Mouse (Mus musculus) limb, embryonic 14.5 days (tissue): ENCODE measurements around the gene Pfn1. TPM values are rescaled to one million over a fixed set of nuclear protein-coding genes. Genes with fewer than 3 reads are reported as not detected.

Experiments
- ATAC-seq: fragments of 200-750 bp; cut with Nextera tagmentation; 2 replicates; pipeline ENCODE4 v1.8.0; 2017; ENCODE audit warnings: low read depth, moderate number of reproducible peaks, moderate TSS enrichment; ENCODE audit not compliant: low FRiP score
- DNase-seq: peaks from one replicate; pipeline ENCODE4 v3.0.0-alpha.2; 2015; ENCODE audit warnings: low spot score
- H3K27ac ChIP-seq: fragments of 300-500 bp; sonication (generic); replicated peaks from 2 replicates; pipeline ENCODE4 v1.5.1; 2014; ENCODE audit warnings: low read depth, mild to moderate bottlenecking, low read length, moderate library complexity, mixed read lengths
- H3K27me3 ChIP-seq: fragments of 300-500 bp; sonication (generic); 2 replicates; pipeline ENCODE4 v1.6.1; 2014; ENCODE audit warnings: low read length, mixed read lengths; ENCODE audit not compliant: control insufficient read depth, insufficient read depth
- H3K36me3 ChIP-seq: fragments of 300-500 bp; sonication (generic); 2 replicates; pipeline ENCODE4 v1.6.1; 2014; ENCODE audit warnings: mild to moderate bottlenecking, low read length, moderate library complexity, mixed read lengths; ENCODE audit not compliant: control insufficient read depth, insufficient read depth
- H3K4me1 ChIP-seq: fragments of 300-500 bp; sonication (generic); 2 replicates; pipeline ENCODE4 v1.6.1; 2014; ENCODE audit warnings: antibody characterized with exemption, low read length, mixed read lengths; ENCODE audit not compliant: control insufficient read depth, insufficient read depth
- H3K4me2 ChIP-seq: fragments of 300-500 bp; sonication (generic); replicated peaks from 2 replicates; pipeline ENCODE4 v1.6.1; 2014; ENCODE audit warnings: low read depth, mild to moderate bottlenecking, low read length, moderate library complexity; ENCODE audit not compliant: severe bottlenecking
- H3K4me3 ChIP-seq: fragments of 300-500 bp; sonication (generic); replicated peaks from 2 replicates; pipeline ENCODE4 v1.5.1; 2014; ENCODE audit warnings: low read length
- H3K9ac ChIP-seq: fragments of 300-500 bp; sonication (generic); 2 replicates; pipeline ENCODE4 v1.6.1; 2014; ENCODE audit warnings: mild to moderate bottlenecking, low read depth, low read length, moderate library complexity; ENCODE audit not compliant: severe bottlenecking
- H3K9me3 ChIP-seq: fragments of 300-500 bp; sonication (generic); 2 replicates; pipeline ENCODE4 v1.6.1; 2016; ENCODE audit warnings: low read length; ENCODE audit not compliant: control insufficient read depth
- POLR2A ChIP-seq: fragments of 200-500 bp; IDR thresholded peaks from 2 replicates; pipeline ENCODE4 v1.8.0; 2012; ENCODE audit warnings: inconsistent platforms, mild to moderate bottlenecking, moderate library complexity, borderline replicate concordance; ENCODE audit not compliant: insufficient read depth, insufficient read length; ENCODE audit errors: extremely low read depth
- WGBS: fragments of 180-500 bp; shearing (Covaris S2); extraction: QIAGEN DNeasy Blood & Tissue Kit; methylation state at CpG from one replicate; pipeline ENCODE4 v1.1.7; 2014; 5-methylcytosine and 5-hydroxymethylcytosine counted together
- polyA plus RNA-seq, 2 experiments: library from polyadenylated mRNA; depleted of rRNA in 1 of 2; stranded (reverse) in 1 of 2; unstranded in 1 of 2; fragments of >200 nt; fragmentation: Nextera tagmentation in 1 of 2; extraction: Ambion mirVana in 1 of 2; gene quantifications; 2 replicates each; pipeline versions ENCODE4 v1.2.1 to v1.2.3; 2012 to 2014

Gene Pfn1
- polyA plus RNA-seq (2012; rRNA removed) (946 and 1,024 TPM in 2 replicates), polyA plus RNA-seq (2014; fragmentation: Nextera tagmentation; extraction: Ambion mirVana) (1,646 and 1,675 TPM in 2 replicates)

DNA sequence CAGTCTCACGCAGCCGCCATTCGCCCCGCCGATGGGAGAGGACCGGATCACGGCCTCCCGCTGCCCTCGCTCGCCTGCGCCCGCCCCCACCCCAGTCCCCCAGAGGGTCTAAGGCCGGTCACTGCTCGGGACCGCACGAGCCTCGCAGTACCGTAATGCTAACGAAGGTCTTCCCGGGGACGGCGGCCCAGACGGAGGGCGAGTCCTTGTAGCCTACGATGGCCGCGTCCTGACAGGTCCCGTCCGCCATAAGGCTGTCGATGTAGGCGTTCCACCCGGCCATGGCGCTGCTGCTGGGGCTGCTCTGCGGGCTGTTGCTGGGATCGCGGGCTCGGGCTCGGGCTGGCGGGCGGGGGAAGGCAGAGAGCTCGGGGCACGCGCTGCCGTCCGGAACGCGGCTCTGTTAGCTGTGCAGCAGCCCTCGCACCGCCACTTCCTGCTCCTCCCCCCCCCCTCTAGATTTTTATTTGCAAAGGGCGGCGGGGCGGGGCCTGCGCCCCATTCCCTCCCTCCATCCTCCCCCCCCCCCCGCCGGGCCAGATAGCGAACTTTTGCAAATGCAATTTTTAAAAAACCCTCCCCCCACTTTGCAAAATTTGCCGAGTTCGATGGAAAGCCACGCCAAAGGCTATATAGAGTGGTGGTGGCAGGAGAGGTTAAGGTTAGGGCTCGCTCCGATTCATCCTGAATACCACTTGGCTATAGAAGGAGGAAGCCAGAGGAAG lies at the start of gene Pfn1:
Pfn1 (minus strand) TSS at position 447 of the 725 bp plus-strand sequence.
- peak; percentile 32 for ATAC-seq
- H3K36me3 ChIP-seq: peaks cover 38% of the 10 kb centered on the region
- no peaks in the 10 kb centered on the region for H3K9me3 ChIP-seq
- peak within 1 kb of the TSS; percentile 97 for H3K27ac ChIP-seq
- H3K9ac ChIP-seq: peak within 1 kb of the TSS; percentile 96
- no peaks in the 10 kb centered on the region for H3K27me3 ChIP-seq
- peak; percentile 88; the same call in 1 of the 2 replicates for TF ChIP-seq POLR2A
- WGBS: under 1% methylated on average over 49 of the region's 61 CpGs
- peak; percentile 90 for DNase-seq
- H3K4me1 ChIP-seq: peaks cover 26% of the 10 kb centered on the region
- peak within 1 kb of the TSS; percentile 97 for H3K4me2 ChIP-seq
- peak within 1 kb of the TSS; percentile 100 for H3K4me3 ChIP-seq

DNA sequence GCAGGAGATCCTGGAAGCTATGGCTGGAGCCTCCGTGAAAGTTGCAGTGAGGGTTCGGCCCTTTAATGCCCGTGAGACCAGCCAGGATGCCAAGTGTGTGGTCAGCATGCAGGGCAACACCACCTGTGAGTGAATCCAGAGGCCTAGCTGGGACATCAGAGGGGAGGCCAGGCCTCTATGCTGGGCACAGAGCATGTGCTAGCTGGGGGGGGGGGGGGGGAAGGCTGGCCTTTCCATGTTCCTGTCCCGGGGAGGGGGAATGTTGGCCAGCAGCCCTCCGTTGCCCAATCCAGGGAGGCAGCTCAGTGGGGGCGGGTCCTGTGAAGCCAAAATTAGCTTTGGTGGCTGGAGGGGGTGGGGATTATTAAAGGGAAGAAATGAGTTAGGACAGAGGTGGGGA lies 48.3 kb upstream of the Pfn1 start:
- Histone ChIP-seq H3K27ac (no peak overlapping the region), H3K4me1 (peaks cover 10% of the 10 kb centered on the region), H3K9ac (0 out of 2 replicates have a peak overlapping the region, but pooled peaks have one; percentile 7), H3K36me3 (peaks cover 44% of the 10 kb centered on the region), H3K27me3 (no peaks in the 10 kb centered on the region), H3K4me2 (no peak overlapping the region; the same call in 1 of the 2 replicates), H3K4me3 (no peak overlapping the region), H3K9me3 (no peaks in the 10 kb centered on the region)
- no peak for ATAC-seq
- TF ChIP-seq POLR2A: no peak
- 73% methylated on average over 4 of the region's 6 CpGs for WGBS
- DNase-seq: no peak

GRCm38 (mm10) chr11:70701984-70702733 lies 47.7 kb upstream of the Pfn1 start:
- Histone ChIP-seq H3K4me2 (peak overlapping the region; percentile 85), H3K9me3 (no peaks in the 10 kb centered on the region), H3K27ac (no peak overlapping the region), H3K27me3 (no peaks in the 10 kb centered on the region), H3K4me1 (peaks cover 10% of the 10 kb centered on the region), H3K4me3 (no peak overlapping the region), H3K9ac (peak overlapping the region; percentile 25; the same call in 1 of the 2 replicates), H3K36me3 (peaks cover 37% of the 10 kb centered on the region)
- no peak for TF ChIP-seq POLR2A
- ATAC-seq (no peak), DNase-seq (no peak)
- WGBS: 78% methylated on average over 6 of the region's 6 CpGs

GRCm38 (mm10) chr11:70701221-70701955 lies 46.9 kb upstream of the Pfn1 start:
- peaks cover 30% of the 10 kb centered on the region for H3K36me3 ChIP-seq
- peak overlapping the region; percentile 85 for H3K4me2 ChIP-seq
- peaks cover 10% of the 10 kb centered on the region for H3K4me1 ChIP-seq
- no peak overlapping the region for H3K27ac ChIP-seq
- H3K27me3 ChIP-seq: no peaks in the 10 kb centered on the region
- ATAC-seq: no peak
- H3K9ac ChIP-seq: peak overlapping the region; percentile 91
- WGBS: 13% methylated on average over 10 of the region's 10 CpGs
- H3K9me3 ChIP-seq: no peaks in the 10 kb centered on the region
- DNase-seq: no peak
- no peak for TF ChIP-seq POLR2A
- H3K4me3 ChIP-seq: peak overlapping the region; percentile 90

DNA sequence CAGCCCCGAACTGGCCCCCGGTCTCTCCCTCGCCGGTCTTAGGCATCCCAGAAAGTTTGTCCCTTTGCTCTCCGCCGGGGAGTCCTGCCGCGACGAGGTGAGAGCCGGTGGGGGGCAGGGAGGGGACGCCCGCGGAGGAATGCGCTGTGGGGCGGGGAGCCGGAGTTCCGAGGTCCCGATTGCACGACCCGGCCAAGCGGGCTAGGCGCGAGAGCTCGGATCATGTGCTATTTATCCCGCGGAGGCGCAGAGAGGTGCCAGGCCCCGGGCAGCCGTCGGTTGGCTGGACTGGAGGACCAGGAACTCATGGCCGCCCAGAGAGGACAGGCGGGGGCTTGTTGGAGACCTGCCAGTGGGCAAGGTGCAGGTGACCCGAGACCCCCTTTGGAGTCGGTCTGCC lies 46.2 kb upstream of the Pfn1 start:
- DNase-seq: no peak
- peaks cover 10% of the 10 kb centered on the region for H3K4me1 ChIP-seq
- peaks cover 22% of the 10 kb centered on the region for H3K36me3 ChIP-seq
- WGBS: 0% methylated on average over 32 of the region's 34 CpGs
- peak overlapping the region; percentile 91 for H3K9ac ChIP-seq
- peak overlapping the region; percentile 85 for H3K4me2 ChIP-seq
- peak overlapping the region; percentile 93 for H3K27ac ChIP-seq
- TF ChIP-seq POLR2A: no peak
- H3K9me3 ChIP-seq: no peaks in the 10 kb centered on the region
- H3K27me3 ChIP-seq: no peaks in the 10 kb centered on the region
- peak overlapping the region; percentile 90 for H3K4me3 ChIP-seq
- ATAC-seq: peak; percentile 20
